Mouse (Mus musculus) gastrocnemius, adult 8-10 months (tissue): Measurements from ENCODE around the gene Zscan10. TPM values are rescaled to one million over a fixed set of nuclear protein-coding genes. Genes with fewer than 3 reads are reported as not detected.

Experiments used
- DNase-seq, 2 experiments: peaks; one replicate each; pipeline ENCODE4 v3.0.0; 2022; ENCODE audit warnings: low spot score in 2 of 2
- total RNA-seq, 4 experiments: library from RNA; stranded (reverse); gene quantifications; 2 replicates each; pipeline ENCODE4 v1.2.4; 2022

Gene Zscan10
- total RNA-seq, 4 experiments from 2014 or later = not detected

DNA sequence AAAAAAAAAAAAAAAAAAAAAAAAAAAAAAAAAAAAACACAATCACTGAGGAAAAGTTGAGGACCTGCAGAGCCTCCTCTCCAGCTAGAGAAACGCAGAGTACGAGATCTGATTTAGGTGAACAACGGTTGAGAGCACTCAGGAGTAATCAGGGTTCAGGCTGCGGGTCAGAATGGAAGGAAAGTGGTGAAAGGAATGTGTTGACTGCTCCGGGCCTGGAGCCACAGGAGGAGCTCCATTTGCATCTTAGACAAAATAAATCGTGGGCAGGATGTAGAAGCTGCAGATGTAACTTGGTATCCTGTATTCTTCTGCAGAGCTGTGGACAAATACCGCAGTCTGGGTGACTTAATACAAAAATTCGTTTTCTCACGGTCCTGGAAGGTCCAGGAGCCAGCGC is 45.2 kb downstream of the Zscan10 start:
- DNase-seq = no peak

DNA sequence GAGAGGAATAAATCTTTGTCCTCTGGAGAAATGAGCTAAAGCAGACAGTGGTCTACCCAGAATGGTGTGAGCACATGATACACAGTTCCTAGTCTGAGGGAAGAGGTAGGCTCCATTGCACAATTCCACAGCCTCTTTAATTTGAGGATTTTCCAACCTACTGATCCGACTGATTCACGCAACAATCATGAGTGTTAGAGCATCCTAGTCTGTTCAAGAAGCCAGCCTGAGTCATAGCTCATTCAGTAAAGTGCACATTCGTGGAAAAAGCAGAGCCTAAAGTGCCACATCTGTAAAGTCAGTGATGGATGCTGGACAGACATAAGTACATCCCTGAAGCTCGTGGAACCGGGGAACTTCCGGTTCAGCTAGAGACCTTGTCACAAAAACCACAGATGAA is 50.7 kb downstream of the Zscan10 start:
- no peak for DNase-seq

DNA sequence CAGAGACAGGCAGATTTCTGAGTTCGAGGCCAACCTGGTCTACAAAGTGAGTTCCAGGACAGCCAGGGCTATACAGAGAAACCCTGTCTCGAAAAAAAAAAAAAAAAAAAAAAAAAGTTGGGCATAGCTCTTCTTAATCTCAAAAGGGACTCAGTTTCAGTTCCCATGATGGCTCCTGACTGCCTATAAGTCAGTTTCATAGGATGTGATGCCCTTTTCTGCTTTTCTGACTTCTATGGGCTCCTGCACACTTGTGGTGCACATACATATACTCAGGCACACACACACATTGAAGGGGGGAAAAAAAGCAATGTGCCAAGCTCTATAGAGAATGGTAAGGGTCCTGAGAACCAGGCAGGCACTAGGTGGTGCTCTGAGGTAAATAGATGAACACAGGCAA is 52.7 kb downstream of the Zscan10 start:
- no peak for DNase-seq

GRCm38 (mm10) chr17:23654001-23654400 is 53.3 kb downstream of the Zscan10 start:
- no peak for DNase-seq

GRCm38 (mm10) chr17:23654410-23654809 is 53.8 kb downstream of the Zscan10 start:
- no peak for DNase-seq

- no peak for DNase-seq
Measured at GRCm38 (mm10) chr17:23658450-23658849, 57.8 kb downstream of the Zscan10 start.

- DNase-seq = no peak
Measured at GRCm38 (mm10) chr17:23660117-23660875, 59.6 kb downstream of the Zscan10 start, which contains the start of gene Bicdl2. Gene Bicdl2 (plus strand): TSS chr17:23660506.

Other genes starting within 250 kb of the Zscan10 start
- gene Vmn2r116, start 216.3 kb upstream of the Zscan10 start, total RNA-seq = not detected
- not detected for gene Vmn2r117, start 121.2 kb upstream of the Zscan10 start, total RNA-seq
- 1 to 10 TPM; 2.1 to 2.7 (median 2.2) TPM for gene Zfp213, start 36.6 kb upstream of the Zscan10 start, total RNA-seq
- 1 to 10 TPM; 2.8 to 3.9 (median 3.2) TPM for gene Zfp13, start 1.4 kb upstream of the Zscan10 start, total RNA-seq
- not detected for gene Mmp25, start 44.4 kb downstream of the Zscan10 start, total RNA-seq
- not detected for gene Bicdl2, start 59.6 kb downstream of the Zscan10 start, total RNA-seq
- 100 to 1,000 TPM; 108 to 127 (median 120) TPM for gene Hcfc1r1, start 72.7 kb downstream of the Zscan10 start, total RNA-seq
- gene Thoc6, start 73.0 kb downstream of the Zscan10 start, total RNA-seq = 1 to 10 TPM; 6.7 to 7.9 (median 7.3) TPM
- gene Tnfrsf12a, start 76.6 kb downstream of the Zscan10 start, total RNA-seq = 10 to 100 TPM; 26.6 to 49.4 (median 30.1) TPM
- gene Cldn6, start 78.4 kb downstream of the Zscan10 start, total RNA-seq = not detected
- under 1 TPM in 1 of 4 experiments, not detected in 3; 0.36 TPM for gene Cldn9, start 83.2 kb downstream of the Zscan10 start, total RNA-seq
- gene 1520401A03Rik, start 121.9 kb downstream of the Zscan10 start, total RNA-seq = not detected
- under 1 TPM; 0.17 to 0.65 (median 0.40) TPM for gene Pkmyt1, start 125.5 kb downstream of the Zscan10 start, total RNA-seq
- gene Paqr4, start 140.0 kb downstream of the Zscan10 start, total RNA-seq = 1 to 10 TPM; 1.5 to 2.5 (median 1.9) TPM
- gene Kremen2, start 145.0 kb downstream of the Zscan10 start, total RNA-seq = not detected
- 10 to 100 TPM; 48.7 to 63.8 (median 54.3) TPM for gene Flywch1, start 170.7 kb downstream of the Zscan10 start, total RNA-seq
- not detected for gene Flywch2, start 185.2 kb downstream of the Zscan10 start, total RNA-seq
- 100 to 1,000 TPM; 152 to 180 (median 170) TPM for gene Srrm2, start 189.7 kb downstream of the Zscan10 start, total RNA-seq
- 100 to 1,000 TPM; 403 to 511 (median 426) TPM for gene Elob, start 228.3 kb downstream of the Zscan10 start, total RNA-seq
- gene Prss33, start 235.2 kb downstream of the Zscan10 start, total RNA-seq = not detected
- gene Prss32, start 243.0 kb downstream of the Zscan10 start, total RNA-seq = not detected
- gene Prss41, start 243.3 kb downstream of the Zscan10 start, total RNA-seq = under 1 TPM in 2 of 4 experiments, not detected in 2; 0.68 to 0.85 TPM